Mouse (Mus musculus): ENCODE results near the gene Plekhh2.

Plekhh2 gene

DNA sequence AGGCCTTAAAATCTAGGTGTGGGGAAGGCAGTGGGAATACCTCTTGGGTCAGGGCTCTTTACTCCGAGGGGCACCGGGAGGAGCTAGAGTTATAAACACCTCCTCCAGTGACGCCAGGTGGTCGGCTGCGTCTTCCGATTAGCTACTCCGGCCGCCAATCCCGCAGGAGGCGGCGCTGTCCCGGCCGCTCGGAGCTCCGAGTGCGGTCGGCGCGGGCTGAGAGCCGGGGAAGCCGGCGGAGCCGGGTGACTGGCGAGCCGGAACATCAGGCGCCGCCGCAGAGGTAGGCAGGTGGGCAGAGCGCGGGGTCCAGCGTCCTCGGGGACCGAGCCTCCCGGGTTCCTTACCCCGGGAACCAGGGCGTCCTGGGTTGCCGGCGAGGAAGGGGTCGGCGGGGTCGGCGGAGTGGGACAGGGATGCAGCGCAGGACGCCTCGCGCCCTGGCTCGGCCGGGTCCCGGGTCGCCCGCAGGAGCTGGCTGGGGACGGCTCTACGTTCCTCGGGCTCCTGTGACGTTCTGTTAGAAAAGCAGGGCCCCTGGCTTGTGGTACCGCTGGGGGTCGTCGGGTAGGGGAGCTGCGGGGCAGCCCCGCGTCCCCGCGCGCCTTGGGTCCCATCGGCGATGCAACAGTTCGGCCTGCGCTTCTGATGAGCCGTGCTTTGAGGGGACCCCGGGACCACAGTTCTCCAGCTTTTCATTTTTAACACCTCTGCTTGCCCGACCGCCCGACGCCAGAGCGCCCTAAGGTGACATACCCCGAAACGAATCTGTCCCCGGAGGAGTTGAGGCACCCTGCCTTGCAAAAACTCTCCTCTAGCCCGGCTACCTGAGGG is at the start of gene Plekhh2:
Plekhh2 (plus strand) TSS at position 214 of the 834 bp plus-strand sequence.
- DNase-seq: peak; percentile 83

DNA sequence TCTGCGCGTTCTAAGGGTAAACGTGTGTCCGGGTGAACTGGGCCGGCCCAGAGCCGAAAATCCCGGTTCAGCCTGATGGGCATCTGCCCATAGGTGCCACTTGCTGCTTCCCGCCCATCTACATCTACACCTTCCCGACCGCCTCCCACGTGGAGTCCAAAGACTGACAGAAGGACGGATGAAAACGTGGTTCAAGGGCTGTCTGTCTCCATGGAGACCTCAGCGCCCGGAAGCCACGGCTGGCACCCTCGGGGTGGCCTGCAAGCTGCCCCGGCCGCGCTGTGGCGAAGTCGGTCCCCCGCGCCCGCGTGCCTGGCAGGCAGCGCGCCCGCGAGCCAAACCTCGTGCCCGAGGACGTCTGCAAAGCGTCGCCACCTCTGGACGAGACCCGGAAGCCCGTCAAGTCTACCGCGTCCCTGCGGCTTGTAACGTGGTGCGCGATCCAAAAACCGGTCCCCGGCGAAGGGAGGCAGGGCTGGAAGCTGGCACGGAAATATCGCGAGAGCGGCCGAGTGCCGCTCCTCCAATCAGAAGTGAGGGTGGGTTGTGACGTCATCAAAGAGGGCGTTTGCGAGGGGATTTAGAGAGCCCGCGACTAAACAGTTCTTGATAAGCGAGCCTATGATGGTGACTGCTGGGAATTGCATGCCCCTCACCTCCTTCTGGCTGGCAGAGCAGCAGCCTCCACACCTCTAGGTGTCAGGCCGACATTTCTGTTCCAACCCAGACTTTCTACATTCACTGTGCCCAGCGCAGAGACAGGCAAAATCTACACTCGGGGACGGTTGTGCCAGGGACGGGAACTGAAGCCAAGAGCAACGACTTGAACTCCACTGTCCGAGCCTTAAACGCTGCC is 45.7 kb upstream of the Plekhh2 start, which contains the start of gene Thada:
Thada (minus strand) TSS at position 453 of the 856 bp plus-strand sequence.
- DNase-seq: peak; percentile 97

DNA sequence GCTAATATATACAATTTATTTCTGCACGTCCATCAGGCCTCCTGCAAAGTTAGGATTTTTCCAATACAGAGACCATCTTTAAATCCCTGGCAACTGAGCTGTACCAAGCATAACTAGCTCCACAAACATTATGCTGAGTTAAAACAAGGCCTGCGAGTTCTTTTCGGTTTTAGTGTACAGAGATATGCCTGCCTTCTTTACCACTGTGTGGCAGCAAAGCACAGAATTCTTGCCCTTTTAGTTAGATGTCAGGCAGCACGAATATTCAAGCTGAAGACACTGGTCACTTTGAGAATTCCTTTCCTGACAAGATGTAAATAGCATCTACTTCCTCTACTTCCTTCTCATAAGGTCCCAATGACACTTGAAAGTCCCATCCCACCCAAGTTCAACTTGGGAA is 37.4 kb upstream of the Plekhh2 start:
- DNase-seq: no peak

DNA sequence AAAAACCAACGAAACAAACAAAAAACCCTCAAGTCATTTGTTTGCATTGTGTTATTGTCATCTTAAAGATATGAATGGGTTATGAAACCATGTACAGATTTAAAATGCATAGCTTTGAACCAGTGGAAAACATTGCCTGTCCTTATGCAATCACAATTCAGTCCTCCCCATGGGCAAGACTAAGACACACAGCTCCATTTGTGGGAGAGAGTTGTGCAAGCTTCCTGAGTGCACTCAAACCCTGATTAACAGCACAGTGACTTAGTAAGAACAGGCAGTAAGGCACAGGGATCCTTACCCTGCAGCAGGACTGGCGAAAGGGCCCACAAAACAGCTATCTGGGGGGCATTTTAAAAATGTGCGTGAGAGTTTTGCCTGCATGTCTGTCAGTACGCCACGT is 34.5 kb upstream of the Plekhh2 start:
- no peak for DNase-seq

DNA sequence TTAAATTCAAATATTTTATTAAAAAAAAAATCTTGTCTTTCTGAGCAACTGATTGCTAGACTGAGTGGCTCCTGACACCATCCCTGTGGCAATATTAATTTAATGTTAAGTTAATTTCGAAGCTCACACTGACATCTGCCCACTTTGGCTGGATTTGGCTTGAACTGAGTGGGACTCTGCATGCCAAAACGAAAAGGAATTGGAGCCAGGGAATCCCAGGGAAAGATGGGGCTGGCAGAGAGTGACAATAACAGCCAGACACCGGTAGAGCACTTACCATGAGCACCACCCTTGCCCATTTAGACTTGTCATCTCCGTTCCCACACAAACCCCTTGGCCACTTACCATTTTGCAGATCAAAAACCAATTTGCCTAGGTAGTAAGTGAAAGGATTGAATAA is 33.4 kb upstream of the Plekhh2 start:
- no peak for DNase-seq

DNA sequence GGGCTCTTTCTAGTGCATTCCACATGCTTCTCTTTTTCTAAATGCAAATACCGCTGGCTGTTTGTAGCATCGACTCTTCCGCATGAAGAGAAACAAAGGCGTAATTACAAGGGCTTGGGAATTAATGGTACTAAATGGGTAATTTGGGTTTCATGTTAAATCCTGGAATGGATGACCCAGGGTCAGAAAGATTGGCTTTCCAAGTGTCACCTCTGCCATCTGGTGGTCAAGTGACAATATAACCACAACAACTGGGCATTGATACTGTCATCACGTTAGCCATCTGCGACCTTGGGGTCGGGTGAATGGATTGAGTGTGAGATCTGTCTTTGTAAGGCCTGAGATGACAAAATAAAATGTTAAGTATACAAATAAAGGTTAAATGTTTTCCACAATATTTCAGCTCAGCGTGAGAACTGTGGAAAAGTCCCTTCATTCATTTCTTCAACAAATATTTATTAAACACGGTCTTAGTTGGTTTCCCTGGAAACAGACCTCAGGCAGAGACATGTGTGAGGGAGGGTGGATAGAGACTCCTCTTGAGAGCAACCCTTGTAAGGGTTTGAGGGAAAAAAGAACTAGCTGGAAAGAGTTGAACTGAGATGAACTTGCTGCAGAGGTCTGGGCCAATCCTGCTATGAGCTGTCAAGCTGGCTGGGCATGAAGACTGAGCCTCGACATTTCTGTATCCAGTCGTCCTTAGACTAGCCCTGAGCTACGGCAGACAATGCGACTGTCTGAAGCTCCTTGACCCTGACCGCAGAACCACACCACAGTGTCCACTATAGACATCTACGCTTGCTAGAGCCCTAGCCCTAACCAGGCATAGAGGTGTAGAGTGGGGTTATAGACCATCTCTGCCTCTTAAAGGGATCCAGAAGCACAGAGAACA is 31.0 kb upstream of the Plekhh2 start:
- DNase-seq: no peak

DNA sequence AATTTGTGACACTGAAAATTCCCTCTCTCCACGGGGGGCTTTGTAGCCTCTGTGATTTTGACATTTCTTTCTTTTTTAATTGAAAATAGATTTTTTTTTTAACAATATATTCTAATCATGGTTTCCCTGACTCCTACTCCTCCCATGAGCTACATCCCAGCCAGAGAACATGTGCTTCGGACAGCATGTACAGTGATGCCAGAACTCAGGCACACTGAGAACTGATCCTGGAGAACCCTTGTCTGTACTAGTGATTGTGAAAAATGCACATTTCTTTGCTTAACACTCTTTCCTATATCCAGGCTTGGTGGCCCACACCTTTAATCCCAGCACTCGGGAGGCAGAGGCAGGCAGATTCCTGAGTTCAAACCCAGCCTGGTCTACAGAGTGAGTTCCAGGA is 28.9 kb upstream of the Plekhh2 start:
- DNase-seq: no peak

DNA sequence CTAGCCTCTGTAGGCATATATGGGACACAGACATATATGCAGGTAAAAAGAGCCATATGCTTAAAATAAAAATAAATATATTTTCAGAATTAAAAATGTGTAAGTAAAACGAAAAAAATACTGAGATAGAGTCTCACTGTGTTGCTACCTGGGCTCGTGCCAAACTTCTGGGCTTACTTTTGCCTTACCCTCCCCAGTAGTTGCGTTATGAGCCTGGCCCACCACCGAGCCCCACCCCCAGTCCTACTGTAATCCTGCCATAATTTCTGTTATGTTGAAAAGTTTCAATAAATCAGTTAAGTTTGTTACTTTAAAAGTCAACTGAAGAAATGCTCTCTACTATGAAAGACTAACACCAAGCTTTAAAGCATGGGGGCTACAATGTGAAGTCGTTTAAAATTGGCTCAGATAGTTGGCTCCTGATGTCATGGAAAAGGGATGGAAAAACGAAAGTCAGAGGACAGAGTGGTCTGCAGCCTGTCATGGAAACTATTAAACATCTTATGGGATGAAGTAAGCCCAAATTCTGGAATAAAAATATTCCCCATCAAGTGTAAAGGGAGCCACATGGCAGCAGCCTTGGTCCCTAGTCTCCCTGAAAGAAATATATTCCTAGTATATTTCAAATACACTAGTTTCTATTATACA is 27.9 kb upstream of the Plekhh2 start:
- no peak for DNase-seq

DNA sequence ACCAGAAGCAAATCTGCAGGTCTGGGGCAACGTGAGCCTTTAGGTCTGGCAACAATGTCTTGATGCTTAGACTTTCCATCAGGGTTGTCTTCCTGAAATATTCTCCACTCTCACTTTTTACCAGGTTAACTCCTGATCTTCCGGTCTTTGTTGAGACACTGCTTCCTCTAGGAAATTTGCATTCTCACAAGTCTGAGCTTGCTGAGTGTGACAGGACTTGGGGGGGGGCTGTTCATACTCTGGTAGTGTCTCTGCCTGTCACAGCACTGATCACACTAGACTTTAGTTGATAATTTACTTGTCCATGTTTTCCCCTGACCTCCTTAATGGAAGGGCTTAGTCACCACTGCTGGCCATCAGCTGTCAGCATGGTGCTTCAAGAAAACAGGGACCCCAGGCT is 24.3 kb upstream of the Plekhh2 start:
- no peak for DNase-seq

DNA sequence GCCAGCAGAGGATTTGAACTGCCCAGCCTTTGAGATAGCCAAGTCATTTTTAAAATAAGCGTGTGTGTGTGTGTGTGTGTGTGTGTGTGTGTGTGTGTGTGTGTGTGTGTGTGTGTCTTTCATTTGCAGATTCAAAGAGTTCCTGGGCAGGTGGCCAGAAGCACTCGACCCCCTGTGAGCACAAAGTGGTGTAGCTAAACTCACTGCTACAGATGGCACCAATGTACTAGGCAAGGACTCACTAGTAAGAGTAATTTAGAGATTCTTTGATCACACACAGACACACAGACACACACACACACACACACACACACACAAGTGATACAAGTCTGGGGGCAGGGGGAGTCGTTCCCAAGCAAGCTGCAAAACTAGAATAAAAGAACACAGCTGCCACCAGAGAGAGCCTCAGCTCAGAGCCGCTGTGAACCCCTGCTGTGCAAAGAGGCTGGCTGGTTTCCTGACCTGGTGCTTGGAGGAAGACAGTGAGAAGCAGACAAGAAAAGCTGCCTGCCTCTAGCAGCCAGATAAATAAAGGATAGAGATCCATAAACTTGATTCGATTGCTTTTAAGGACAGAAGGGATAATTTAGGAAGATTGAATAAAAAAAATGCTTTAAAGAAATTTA is 19.3 kb upstream of the Plekhh2 start:
- DNase-seq: peak; percentile 27

DNA sequence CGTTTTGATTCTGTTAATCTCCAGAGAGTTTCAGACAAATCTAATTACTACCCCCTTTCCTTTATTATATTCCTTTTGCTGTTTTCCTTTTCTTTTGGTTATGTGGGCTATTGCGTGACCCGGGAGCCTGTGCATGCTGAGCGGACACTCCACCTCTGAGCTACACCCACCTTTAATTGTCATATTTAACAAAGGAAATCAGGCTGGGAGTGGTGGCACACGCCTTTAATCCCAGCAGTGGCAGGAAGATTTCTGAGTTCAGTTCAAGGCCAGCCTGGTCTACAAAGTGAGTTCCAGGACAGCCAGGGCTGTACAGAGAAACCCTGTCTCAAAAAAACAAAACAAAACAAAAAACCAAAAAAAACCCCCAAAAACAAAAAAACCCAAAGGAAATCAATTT is 14.7 kb upstream of the Plekhh2 start:
- no peak for DNase-seq

DNA sequence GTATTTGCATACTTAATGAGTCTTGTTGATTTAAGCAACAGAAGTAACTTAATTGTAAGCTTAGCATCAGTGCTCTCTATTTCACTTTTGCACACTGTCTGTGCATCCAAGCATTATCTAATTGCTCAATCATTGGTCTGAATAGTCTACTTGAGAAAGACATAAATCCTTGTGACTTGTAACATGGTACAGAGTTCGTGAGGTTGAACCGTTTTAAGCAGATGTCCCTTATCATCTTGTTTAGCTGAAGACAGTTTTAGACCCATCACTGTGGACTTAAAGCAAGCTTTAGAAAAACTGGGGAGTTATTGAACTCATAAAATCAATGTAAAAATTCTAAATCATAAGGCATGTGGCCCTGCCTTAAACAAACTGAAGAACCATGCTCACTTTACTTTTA is 14.1 kb upstream of the Plekhh2 start:
- no peak for DNase-seq

DNA sequence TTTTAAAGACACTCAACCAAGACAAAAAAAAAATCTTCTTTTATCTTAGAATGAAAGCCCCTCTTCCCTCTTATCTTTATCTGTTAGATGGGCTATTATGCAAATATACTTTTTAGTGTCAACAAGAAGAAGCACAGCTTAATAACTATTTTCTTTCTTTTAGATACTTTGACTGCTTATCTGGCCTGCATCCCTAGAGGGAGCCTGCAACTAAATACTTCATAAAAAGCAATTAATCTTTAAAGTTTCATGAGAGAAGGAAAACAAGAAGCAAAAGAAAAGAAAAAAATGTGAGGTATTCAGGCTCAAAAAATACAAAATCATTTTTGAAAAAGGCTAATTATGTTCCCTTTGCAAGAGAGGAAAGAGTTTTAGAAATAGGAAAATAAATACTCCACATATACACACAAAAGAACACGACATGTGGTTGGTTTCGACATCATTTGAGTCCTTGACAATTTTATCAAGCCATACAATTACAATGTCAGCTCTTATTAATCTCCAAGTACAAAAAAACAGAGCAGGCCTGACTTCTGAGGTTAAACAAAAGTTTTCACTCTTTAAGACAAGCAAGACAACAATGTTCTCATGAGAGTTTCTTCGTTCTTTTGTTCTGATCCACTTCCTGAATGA is 13.6 kb upstream of the Plekhh2 start:
- no peak for DNase-seq

DNA sequence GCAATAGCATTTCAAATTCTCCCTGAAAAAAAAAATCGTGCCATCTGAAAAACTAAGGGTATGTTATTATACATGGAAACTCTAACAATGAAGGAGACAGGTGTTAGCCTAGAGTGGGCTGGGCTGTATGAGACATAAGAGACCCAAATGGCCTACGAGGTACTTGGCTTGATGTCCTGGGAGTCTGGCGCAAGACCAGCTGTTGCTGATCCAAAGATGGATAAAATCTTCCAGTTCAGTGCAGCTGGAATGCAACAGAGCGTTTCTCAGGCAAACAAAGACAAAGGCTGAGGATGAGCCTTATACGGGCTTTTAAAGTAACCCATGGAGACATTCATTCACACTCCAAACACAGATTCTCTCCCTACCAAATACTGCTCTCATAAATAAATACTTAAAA is 13.1 kb upstream of the Plekhh2 start:
- no peak for DNase-seq

DNA sequence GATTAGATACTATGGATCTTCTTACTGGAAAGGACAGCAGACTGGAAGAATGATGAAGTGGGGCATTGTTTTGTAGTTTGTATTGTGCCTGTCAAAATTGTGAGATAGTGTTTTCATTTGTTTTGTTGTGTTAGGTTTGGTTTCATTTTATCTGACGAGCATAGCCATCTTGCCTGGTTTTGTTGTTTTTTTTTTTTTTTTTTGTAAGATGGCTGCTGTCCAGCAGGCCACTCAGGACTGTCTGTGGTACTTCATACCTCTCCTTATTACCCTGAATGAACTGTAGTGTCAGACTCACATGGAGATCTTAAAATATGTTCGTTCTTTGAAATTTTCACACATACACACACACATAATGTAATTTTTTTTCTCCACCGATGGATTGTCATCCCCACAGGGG is 9.4 kb upstream of the Plekhh2 start:
- DNase-seq: no peak

DNA sequence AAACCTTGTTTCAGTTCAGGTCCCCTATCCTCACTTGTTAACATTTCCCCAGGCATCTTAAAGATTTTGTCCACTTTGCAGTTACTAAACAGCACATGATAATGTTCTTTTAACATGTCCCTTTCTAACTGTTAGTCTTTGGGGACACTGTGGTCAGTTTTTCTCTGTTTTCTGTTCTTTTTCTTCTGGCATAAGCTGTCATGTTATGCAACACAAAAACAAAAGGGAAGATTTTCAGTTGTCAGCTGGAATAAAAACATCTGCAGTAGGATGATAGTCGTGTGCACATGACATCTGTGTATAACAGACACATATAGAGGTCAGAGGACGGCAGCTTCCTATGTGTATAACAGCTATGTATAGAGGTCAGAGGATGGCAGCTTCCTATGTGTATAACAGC is 5.8 kb upstream of the Plekhh2 start:
- DNase-seq: no peak

DNA sequence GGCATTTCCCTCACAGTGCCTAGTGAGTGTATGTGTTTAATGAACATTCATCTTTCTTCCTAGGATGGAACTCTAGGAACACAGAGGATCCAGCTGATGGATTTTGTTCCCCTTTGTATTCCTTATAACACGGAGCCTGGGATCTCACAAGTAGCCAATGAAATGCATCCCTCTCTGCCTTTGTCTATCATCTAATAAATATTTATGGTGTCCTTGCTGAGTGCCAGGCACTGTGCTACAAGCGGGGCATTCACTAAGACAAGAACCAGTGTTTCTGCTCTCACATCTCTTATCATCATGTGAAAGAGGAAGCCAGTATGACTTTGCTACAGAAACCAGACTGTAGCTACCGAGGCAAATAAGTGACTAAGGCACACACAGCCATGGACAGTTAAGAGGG is 3.0 kb upstream of the Plekhh2 start:
- DNase-seq: no peak

DNA sequence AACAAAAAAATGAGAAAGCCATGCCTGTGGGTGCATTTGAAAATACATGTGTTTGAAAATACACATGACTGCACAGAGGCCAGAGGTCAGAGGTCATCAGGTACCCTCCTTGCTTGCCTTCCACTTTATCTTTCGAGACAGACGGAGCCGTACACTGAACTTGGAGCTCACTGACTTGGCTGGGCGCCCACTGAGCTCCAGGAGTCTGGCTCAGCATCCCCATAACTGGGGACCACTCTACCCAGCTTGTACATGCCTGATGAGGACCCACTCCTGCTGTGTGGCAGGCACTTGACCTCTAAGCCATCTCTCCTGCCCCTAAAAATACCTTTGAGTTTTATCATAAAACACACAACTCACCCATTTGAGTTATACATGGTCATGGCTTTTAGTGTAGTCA is 2.5 kb upstream of the Plekhh2 start:
- DNase-seq: no peak

DNA sequence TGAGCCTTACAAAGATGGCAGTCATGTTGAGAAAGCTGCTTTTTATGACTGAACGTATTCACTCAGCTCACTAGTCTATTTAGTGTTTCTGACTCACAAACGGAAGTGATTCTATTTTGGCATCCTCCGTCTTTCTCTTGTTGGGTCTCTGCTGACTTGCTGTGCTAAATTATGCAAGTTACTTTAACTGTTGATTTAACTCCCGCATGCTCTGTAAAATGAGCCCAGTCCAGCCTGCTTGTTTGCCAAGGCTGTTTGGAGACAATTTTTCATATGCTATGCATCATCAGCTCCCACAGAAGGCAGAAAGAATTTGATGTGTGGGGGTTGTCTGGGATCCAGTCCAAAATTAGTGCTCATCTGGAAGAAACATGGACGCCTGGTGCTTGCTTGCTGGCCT is 1.3 kb upstream of the Plekhh2 start:
- DNase-seq: no peak

DNA sequence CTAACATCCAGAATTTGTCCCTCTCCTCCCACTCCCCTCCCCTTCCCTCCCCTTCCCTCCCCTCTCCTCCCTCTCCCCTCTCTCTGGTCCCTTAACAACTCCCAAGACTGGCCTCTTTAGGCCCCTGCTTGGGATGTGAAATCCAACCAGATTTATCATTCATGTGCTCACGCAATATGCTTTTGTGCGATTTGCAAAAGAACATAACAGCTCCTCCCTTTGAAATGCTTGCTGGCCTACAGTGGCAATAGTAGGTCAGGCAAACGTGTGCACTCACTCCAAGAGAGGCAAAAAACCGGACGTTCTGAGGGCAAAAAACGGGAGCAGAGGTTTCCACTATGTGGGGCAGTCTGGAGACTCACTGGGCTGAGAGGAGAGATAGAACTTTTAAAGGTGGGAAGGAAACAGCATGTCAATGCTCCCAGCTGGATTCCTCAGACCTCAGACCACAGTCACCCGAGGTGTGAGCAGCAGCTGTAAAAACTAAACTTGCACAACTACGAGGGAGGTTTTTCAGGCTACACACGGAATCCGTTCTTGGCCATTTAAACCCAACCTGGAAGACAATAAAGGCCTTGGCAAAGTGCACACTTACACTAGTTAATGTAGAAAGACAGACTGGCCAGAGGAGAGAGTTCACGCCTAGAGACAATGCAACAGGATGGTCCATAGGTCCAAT is 595 bp upstream of the Plekhh2 start:
- no peak for DNase-seq

DNA sequence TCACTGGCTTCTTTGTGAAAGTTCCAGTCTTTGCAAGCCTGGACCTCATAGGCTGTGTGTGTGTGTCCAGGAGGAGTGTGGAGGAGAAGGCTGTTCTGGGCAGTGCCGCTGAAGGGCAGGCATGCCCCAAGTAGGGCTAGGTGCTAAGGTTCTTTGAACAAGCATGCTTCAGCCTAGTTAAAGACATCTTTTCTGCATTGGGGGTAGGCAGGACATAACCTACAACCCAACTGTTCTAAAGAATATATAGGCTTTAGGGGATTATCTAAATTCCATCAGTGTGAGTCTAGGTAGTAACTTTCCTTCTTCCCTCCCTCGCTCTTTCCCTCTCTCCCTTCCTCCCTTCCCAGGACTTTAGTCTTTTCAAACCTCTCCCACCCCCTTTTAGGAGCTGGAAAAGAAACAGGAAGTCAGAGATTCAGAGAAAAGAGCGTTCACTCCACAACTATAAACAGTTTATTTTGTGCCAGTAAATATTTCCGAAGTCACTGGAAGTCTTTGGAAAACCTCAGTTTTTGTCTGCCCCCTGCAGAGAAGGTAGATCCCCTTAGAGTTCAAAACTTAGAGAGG is 906 bp downstream of the Plekhh2 start:
- DNase-seq: no peak

Measured in right cerebral cortex, postnatal 14 days (tissue).